Mouse (Mus musculus) megakaryocyte, embryonic 14.5 days (primary cell): ENCODE results near the gene Myocos. TPM values are rescaled to one million over a fixed set of nuclear protein-coding genes. Genes with fewer than 3 reads are reported as not detected.

Experiments used
- H3K27me3 ChIP-seq: replicated peaks from 2 replicates; pipeline ENCODE3; 2012; ENCODE audit warnings: inconsistent platforms
- H3K36me3 ChIP-seq: replicated peaks from 2 replicates; pipeline ENCODE3; 2012; ENCODE audit warnings: low read length, inconsistent platforms, mixed read lengths
- H3K4me1 ChIP-seq: 2 replicates; pipeline ENCODE4 v1.6.1; 2012; ENCODE audit warnings: inconsistent platforms
- H3K4me3 ChIP-seq: replicated peaks from 2 replicates; pipeline ENCODE3; 2012; ENCODE audit warnings: moderate library complexity, mild to moderate bottlenecking, inconsistent platforms
- H3K9me3 ChIP-seq: 2 replicates; pipeline ENCODE4 v1.6.1; 2012; ENCODE audit warnings: inconsistent platforms
- FLI1 ChIP-seq: IDR thresholded peaks from 2 replicates; pipeline ENCODE4 v1.6.1; 2012; ENCODE audit warnings: low read length, inconsistent platforms, mixed read lengths
- GATA1 ChIP-seq: IDR thresholded peaks from 3 replicates; pipeline ENCODE4 v1.6.1; 2012; ENCODE audit warnings: mixed read lengths, low read length, inconsistent platforms, borderline replicate concordance
- polyA plus RNA-seq: library from polyadenylated mRNA; stranded (reverse); fragments of >175 nt; gene quantifications from 2 replicates; pipeline ENCODE4 v1.2.3, GENCODE M21; 2012; ENCODE audit warnings: low replicate concordance; ENCODE audit not compliant: insufficient read depth

Gene Myocos
- not detected in 2 replicates for polyA plus RNA-seq

GRCm38 (mm10) chr1:162658119-162658518 is at the start of gene Myocos:
Gene Myocos (minus strand): TSS chr1:162658219.
- no peak for TF ChIP-seq GATA1
- Histone ChIP-seq H3K4me3 (no peak within 1 kb of the TSS), H3K36me3 (no peaks in the 10 kb centered on the region), H3K4me1 (peaks cover 8% of the 10 kb centered on the region), H3K9me3 (no peaks in the 10 kb centered on the region), H3K27me3 (peaks cover 15% of the 10 kb centered on the region)

GRCm38 (mm10) chr1:162700389-162701066 is 42.5 kb upstream of the Myocos start:
- Histone ChIP-seq H3K4me1 (peaks cover 8% of the 10 kb centered on the region; the same call in 1 of the 2 replicates), H3K4me3 (no peak overlapping the region), H3K9me3 (no peaks in the 10 kb centered on the region), H3K36me3 (peaks cover 100% of the 10 kb centered on the region), H3K27me3 (no peaks in the 10 kb centered on the region)
- no peak for TF ChIP-seq FLI1
- TF ChIP-seq GATA1 = no peak

- peaks cover 8% of the 10 kb centered on the region; the same call in 1 of the 2 replicates for H3K4me1 ChIP-seq
- no peak overlapping the region for H3K4me3 ChIP-seq
- peaks cover 100% of the 10 kb centered on the region for H3K36me3 ChIP-seq
- TF ChIP-seq FLI1 (no peak), GATA1 (no peak)
- H3K9me3 ChIP-seq = no peaks in the 10 kb centered on the region
- no peaks in the 10 kb centered on the region for H3K27me3 ChIP-seq
Measured at GRCm38 (mm10) chr1:162697866-162698265, 39.8 kb upstream of the Myocos start.

- Histone ChIP-seq H3K4me3 (no peak overlapping the region), H3K27me3 (no peaks in the 10 kb centered on the region), H3K4me1 (no peaks in the 10 kb centered on the region), H3K36me3 (peaks cover 99% of the 10 kb centered on the region), H3K9me3 (no peaks in the 10 kb centered on the region)
- no peak for TF ChIP-seq GATA1
Measured at GRCm38 (mm10) chr1:162693721-162694120, 35.7 kb upstream of the Myocos start.

GRCm38 (mm10) chr1:162665486-162666174 is 7.6 kb upstream of the Myocos start:
- Histone ChIP-seq H3K27me3 (no peaks in the 10 kb centered on the region), H3K9me3 (no peaks in the 10 kb centered on the region), H3K36me3 (peaks cover 18% of the 10 kb centered on the region), H3K4me3 (peak overlapping the region; percentile 91), H3K4me1 (peaks cover 19% of the 10 kb centered on the region)
- no peak for TF ChIP-seq FLI1

GRCm38 (mm10) chr1:162664826-162665475 is 6.9 kb upstream of the Myocos start:
- peak overlapping the region; percentile 91 for H3K4me3 ChIP-seq
- H3K27me3 ChIP-seq = peaks cover 2% of the 10 kb centered on the region
- TF ChIP-seq GATA1 = no peak
- no peak for TF ChIP-seq FLI1
- H3K36me3 ChIP-seq = peaks cover 11% of the 10 kb centered on the region
- H3K9me3 ChIP-seq = no peaks in the 10 kb centered on the region
- H3K4me1 ChIP-seq = peaks cover 24% of the 10 kb centered on the region

GRCm38 (mm10) chr1:162660276-162660860 is 2.3 kb upstream of the Myocos start:
- no peak for TF ChIP-seq GATA1
- TF ChIP-seq FLI1 = no peak
- Histone ChIP-seq H3K4me3 (no peak overlapping the region), H3K4me1 (peaks cover 11% of the 10 kb centered on the region), H3K9me3 (no peaks in the 10 kb centered on the region), H3K36me3 (no peaks in the 10 kb centered on the region), H3K27me3 (peaks cover 12% of the 10 kb centered on the region)

- H3K27me3 ChIP-seq = peaks cover 18% of the 10 kb centered on the region
- H3K4me1 ChIP-seq = no peaks in the 10 kb centered on the region
- H3K9me3 ChIP-seq = no peaks in the 10 kb centered on the region
- TF ChIP-seq FLI1 = no peak
- no peak for TF ChIP-seq GATA1
- no peak overlapping the region for H3K4me3 ChIP-seq
- H3K36me3 ChIP-seq = no peaks in the 10 kb centered on the region
Measured at GRCm38 (mm10) chr1:162648416-162648815, 9.6 kb downstream of the Myocos start.

- no peaks in the 10 kb centered on the region for H3K9me3 ChIP-seq
- peaks cover 19% of the 10 kb centered on the region for H3K27me3 ChIP-seq
- no peaks in the 10 kb centered on the region for H3K4me1 ChIP-seq
Measured at GRCm38 (mm10) chr1:162646083-162646686, 11.8 kb downstream of the Myocos start.

More at GRCm38 (mm10) chr1:162646083-162646686, 11.8 kb downstream of the Myocos start:
- TF ChIP-seq GATA1 = no peak
- no peak for TF ChIP-seq FLI1
- Histone ChIP-seq H3K36me3 (no peaks in the 10 kb centered on the region), H3K4me3 (no peak overlapping the region)
